ENCODE assay signal across 17 mouse cellular contexts in the genomic region with DNA sequence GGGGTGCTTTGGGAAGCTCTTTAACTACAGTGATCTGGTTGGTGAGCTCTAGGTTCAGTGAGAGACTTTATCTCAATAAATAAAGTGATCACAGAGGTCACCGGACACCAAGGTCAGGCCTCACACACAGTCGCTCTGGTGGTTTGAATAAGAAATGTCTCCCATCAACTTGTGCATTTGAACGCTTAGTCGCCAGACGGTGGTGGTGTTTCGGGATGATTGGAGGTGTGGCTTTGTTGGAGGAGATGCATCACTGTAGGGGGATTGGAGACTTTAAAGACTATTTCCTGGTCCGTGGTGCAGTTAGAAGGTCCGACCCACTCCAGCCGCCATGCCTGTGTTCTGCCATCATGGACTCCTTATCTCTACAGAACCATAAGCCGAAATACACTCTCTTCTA.
"Had no signal": no experiment of that assay in that cellular context is flagged by ENCODE, and none has a peak within 500 bp of the region (broad histone marks: within the 10 kb centered on the region; RNA-seq: fewer than 3 reads in every experiment).

No protein-coding gene starts in this region.

- H3K36me3 ChIP-seq: midbrain, embryonic 10.5 days; midbrain, embryonic 12.5 days; neural tube, embryonic 13.5 days; neural tube, embryonic 15.5 days; stomach, embryonic 15.5 days had no signal

- H3K27ac ChIP-seq: midbrain, embryonic 10.5 days; midbrain, embryonic 12.5 days; neural tube, embryonic 13.5 days; neural tube, embryonic 15.5 days; stomach, embryonic 15.5 days; stomach, postnatal 0 days had no signal

- H3K9ac ChIP-seq: lung, embryonic 14.5 days; midbrain, embryonic 12.5 days; neural tube, embryonic 13.5 days; neural tube, embryonic 15.5 days; stomach, embryonic 15.5 days had no signal

- DNase-seq: lung, adult 18-20 months; lung, embryonic 14.5 days; lung, postnatal 10 days; lung, postnatal 4 days; midbrain, embryonic 14.5 days; right cerebral cortex, postnatal 14 days; thymus, adult 2 months; thymus, postnatal 25 days; thymus, postnatal 4 days had no signal

- H3K27me3 ChIP-seq: midbrain, embryonic 12.5 days; neural tube, embryonic 13.5 days; neural tube, embryonic 15.5 days; stomach, embryonic 15.5 days had no signal

- H3K4me1 ChIP-seq: midbrain, embryonic 10.5 days; midbrain, embryonic 12.5 days; neural tube, embryonic 13.5 days; neural tube, embryonic 15.5 days; stomach, embryonic 15.5 days had no signal

- H3K9me3 ChIP-seq: midbrain, embryonic 10.5 days; midbrain, embryonic 12.5 days; neural tube, embryonic 13.5 days; neural tube, embryonic 15.5 days; stomach, embryonic 15.5 days had no signal

- ATAC-seq: midbrain, embryonic 16.5 days had no signal

- H3K4me2 ChIP-seq: lung, embryonic 14.5 days; midbrain, embryonic 12.5 days; neural tube, embryonic 13.5 days; neural tube, embryonic 15.5 days; stomach, embryonic 15.5 days had no signal

- H3K4me3 ChIP-seq: midbrain, embryonic 10.5 days; midbrain, embryonic 12.5 days; myocyte; neural tube, embryonic 13.5 days; neural tube, embryonic 15.5 days; stomach, embryonic 15.5 days had no signal
